Mouse (Mus musculus) lung, postnatal 0 days (tissue): ENCODE results near the gene Camk2b. TPM values are rescaled to one million over a fixed set of nuclear protein-coding genes. Genes with fewer than 3 reads are reported as not detected.

Experiments used
- ATAC-seq: fragments of 200-750 bp; cut with Nextera tagmentation; 2 replicates; pipeline ENCODE4 v1.8.0; 2017; ENCODE audit warnings: moderate library complexity
- DNase-seq: peaks from one replicate; pipeline ENCODE4 v3.0.0-alpha.2; 2016; ENCODE audit warnings: low spot score
- H3K27ac ChIP-seq: fragments of 300-500 bp; sonication (generic); 2 replicates; pipeline ENCODE4 v1.5.1; 2014; ENCODE audit warnings: antibody characterized with exemption, mild to moderate bottlenecking, low read length, mixed read lengths
- H3K27me3 ChIP-seq: fragments of 300-500 bp; sonication (generic); replicated peaks from 2 replicates; pipeline ENCODE4 v1.6.1; 2014; ENCODE audit warnings: low read length, mixed read lengths; ENCODE audit not compliant: insufficient read depth
- H3K36me3 ChIP-seq: fragments of 300-500 bp; sonication (generic); 2 replicates; pipeline ENCODE4 v1.6.1; 2014; ENCODE audit warnings: low read length, mixed read lengths; ENCODE audit not compliant: insufficient read depth
- H3K4me1 ChIP-seq: fragments of 300-500 bp; sonication (generic); 2 replicates; pipeline ENCODE4 v1.6.1; 2014; ENCODE audit warnings: antibody characterized with exemption, low read depth, low read length, mixed read lengths; ENCODE audit not compliant: insufficient read depth
- H3K4me2 ChIP-seq: fragments of 300-500 bp; sonication (generic); replicated peaks from 2 replicates; pipeline ENCODE4 v1.6.1; 2014; ENCODE audit warnings: low read depth, mild to moderate bottlenecking, low read length, moderate library complexity, mixed read lengths
- H3K4me3 ChIP-seq: fragments of 300-500 bp; sonication (generic); 2 replicates; pipeline ENCODE4 v1.5.1; 2014; ENCODE audit warnings: low read depth, low read length
- H3K9ac ChIP-seq: fragments of 300-500 bp; sonication (generic); replicated peaks from 2 replicates; pipeline ENCODE4 v1.6.1; 2014; ENCODE audit warnings: low read depth, mild to moderate bottlenecking
- H3K9me3 ChIP-seq: fragments of 300-500 bp; sonication (generic); 2 replicates; pipeline ENCODE4 v1.6.1; 2016; ENCODE audit warnings: low read length, mixed read lengths
- CTCF ChIP-seq: IDR thresholded peaks from 2 replicates; pipeline ENCODE4 v1.5.1; 2016; ENCODE audit warnings: antibody characterized with exemption, mild to moderate bottlenecking
- EP300 ChIP-seq: IDR thresholded peaks from 2 replicates; pipeline ENCODE4 v1.6.1; 2016; ENCODE audit warnings: antibody characterized with exemption, mild to moderate bottlenecking, control low read depth
- WGBS: fragments of 180-500 bp; shearing (Covaris S2); extraction: QIAGEN DNeasy Blood & Tissue Kit; methylation state at CpG from one replicate; pipeline ENCODE4 v1.1.7; 2014; 5-methylcytosine and 5-hydroxymethylcytosine counted together
- polyA plus RNA-seq: library from polyadenylated mRNA; unstranded; fragments of >200 nt; fragmentation: Nextera tagmentation; extraction: Ambion mirVana; gene quantifications from 2 replicates; pipeline ENCODE4 v1.2.1, GENCODE M21; 2015

The Camk2b gene
- polyA plus RNA-seq, 1 experiment from 2014 or later, result 2.9 TPM

- H3K4me2 ChIP-seq, result no peak overlapping the region
- H3K4me1 ChIP-seq, result no peaks in the 10 kb centered on the region
- DNase-seq (no peak), ATAC-seq (no peak)
- 88% methylated on average over 10 of the region's 10 CpGs for WGBS
- TF ChIP-seq CTCF (no peak), EP300 (no peak)
- H3K9ac ChIP-seq, result no peak overlapping the region
- H3K9me3 ChIP-seq, result no peaks in the 10 kb centered on the region
- no peak overlapping the region for H3K4me3 ChIP-seq
- peaks cover 10% of the 10 kb centered on the region; the same call in 1 of the 2 replicates for H3K27me3 ChIP-seq
- H3K36me3 ChIP-seq, result no peaks in the 10 kb centered on the region
- H3K27ac ChIP-seq, result no peak overlapping the region
Measured at GRCm38 (mm10) chr11:6059162-6059561, 7.0 kb downstream of the Camk2b start.

- H3K4me3 ChIP-seq, result no peak overlapping the region
- H3K4me2 ChIP-seq, result no peak overlapping the region
- 77% methylated on average over 8 of the region's 8 CpGs for WGBS
- DNase-seq, result no peak
- H3K27me3 ChIP-seq, result no peaks in the 10 kb centered on the region
- H3K9ac ChIP-seq, result no peak overlapping the region
- no peak for ATAC-seq
- TF ChIP-seq CTCF (no peak), EP300 (no peak)
- no peaks in the 10 kb centered on the region for H3K4me1 ChIP-seq
- H3K36me3 ChIP-seq, result no peaks in the 10 kb centered on the region
- no peaks in the 10 kb centered on the region for H3K9me3 ChIP-seq
- H3K27ac ChIP-seq, result no peak overlapping the region
Measured at GRCm38 (mm10) chr11:6053386-6053785, 12.8 kb downstream of the Camk2b start.

GRCm38 (mm10) chr11:6050066-6050560 is 16.0 kb downstream of the Camk2b start:
- ATAC-seq (no peak), DNase-seq (no peak)
- no peak for TF ChIP-seq CTCF
- H3K27me3 ChIP-seq, result no peaks in the 10 kb centered on the region
- no peak overlapping the region for H3K4me2 ChIP-seq
- H3K36me3 ChIP-seq, result no peaks in the 10 kb centered on the region
- WGBS, result 66% methylated on average over 4 of the region's 4 CpGs
- no peak overlapping the region for H3K27ac ChIP-seq
- no peak overlapping the region for H3K9ac ChIP-seq
- no peaks in the 10 kb centered on the region for H3K9me3 ChIP-seq
- no peaks in the 10 kb centered on the region for H3K4me1 ChIP-seq
- no peak overlapping the region for H3K4me3 ChIP-seq

DNA sequence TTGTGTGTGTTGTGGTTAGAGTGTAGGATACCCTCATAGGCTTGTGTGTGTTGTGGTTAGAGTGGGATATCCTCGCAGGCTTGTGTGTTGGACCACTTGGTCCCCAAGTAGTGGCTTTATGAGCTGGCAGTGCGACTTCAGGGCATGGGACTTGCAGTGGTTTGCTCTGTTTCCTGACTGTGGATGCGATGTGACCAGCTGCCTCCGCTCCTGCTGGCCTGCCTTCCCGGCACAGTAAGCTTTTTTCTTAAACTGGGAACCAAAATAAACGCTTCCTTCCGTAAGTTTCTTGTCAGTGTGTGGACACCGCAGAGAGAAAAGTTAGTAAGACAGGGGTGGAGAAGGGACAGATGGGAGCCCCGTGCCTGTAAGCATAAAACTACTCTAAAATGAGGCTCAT is 18.0 kb downstream of the Camk2b start:
- TF ChIP-seq CTCF (no peak), EP300 (no peak)

GRCm38 (mm10) chr11:6038929-6039328 is 27.2 kb downstream of the Camk2b start:
- H3K27ac ChIP-seq, result no peak overlapping the region
- DNase-seq (no peak), ATAC-seq (no peak)
- H3K9ac ChIP-seq, result no peak overlapping the region
- no peaks in the 10 kb centered on the region for H3K9me3 ChIP-seq
- TF ChIP-seq EP300, result no peak
- no peak for TF ChIP-seq CTCF
- WGBS, result 64% methylated on average over 7 of the region's 7 CpGs
- H3K4me3 ChIP-seq, result no peak overlapping the region
- H3K4me2 ChIP-seq, result no peak overlapping the region
- H3K36me3 ChIP-seq, result no peaks in the 10 kb centered on the region
- H3K4me1 ChIP-seq, result no peaks in the 10 kb centered on the region
- H3K27me3 ChIP-seq, result no peaks in the 10 kb centered on the region

More for the DNA sequence above, 18.0 kb downstream of the Camk2b start:
- Histone ChIP-seq H3K36me3 (no peaks in the 10 kb centered on the region), H3K9ac (no peak overlapping the region), H3K4me1 (no peaks in the 10 kb centered on the region), H3K4me3 (no peak overlapping the region), H3K27ac (no peak overlapping the region), H3K27me3 (no peaks in the 10 kb centered on the region), H3K9me3 (no peaks in the 10 kb centered on the region), H3K4me2 (no peak overlapping the region)
- ATAC-seq, result no peak
- 58% methylated on average over 9 of the region's 9 CpGs for WGBS
- no peak for DNase-seq

DNA sequence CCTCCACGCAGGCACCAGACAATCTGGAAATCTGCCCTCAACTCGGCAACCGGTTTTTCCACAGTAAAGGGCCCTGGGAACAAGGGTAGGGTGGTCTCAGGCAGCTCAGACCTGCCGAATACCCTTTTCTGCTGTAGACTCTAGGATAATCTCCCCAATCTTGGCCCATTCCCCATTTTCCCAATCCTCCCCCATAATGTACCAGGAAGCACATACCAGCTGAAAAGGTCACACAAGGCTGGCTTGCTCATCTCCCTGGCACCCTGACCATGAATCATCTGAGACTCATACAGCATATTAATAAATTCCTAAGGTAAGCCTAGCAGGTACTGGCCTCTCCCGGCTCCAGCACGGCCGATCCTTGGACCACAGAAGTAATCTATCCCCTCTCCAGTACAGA is 28.5 kb downstream of the Camk2b start:
- no peaks in the 10 kb centered on the region for H3K4me1 ChIP-seq
- DNase-seq (no peak), ATAC-seq (no peak)
- WGBS, result 83% methylated on average over 7 of the region's 7 CpGs
- no peak overlapping the region for H3K4me2 ChIP-seq
- H3K9ac ChIP-seq, result no peak overlapping the region
- H3K27ac ChIP-seq, result no peak overlapping the region
- no peaks in the 10 kb centered on the region for H3K9me3 ChIP-seq
- H3K4me3 ChIP-seq, result no peak overlapping the region
- TF ChIP-seq EP300 (no peak), CTCF (no peak)
- no peaks in the 10 kb centered on the region for H3K36me3 ChIP-seq
- H3K27me3 ChIP-seq, result no peaks in the 10 kb centered on the region

DNA sequence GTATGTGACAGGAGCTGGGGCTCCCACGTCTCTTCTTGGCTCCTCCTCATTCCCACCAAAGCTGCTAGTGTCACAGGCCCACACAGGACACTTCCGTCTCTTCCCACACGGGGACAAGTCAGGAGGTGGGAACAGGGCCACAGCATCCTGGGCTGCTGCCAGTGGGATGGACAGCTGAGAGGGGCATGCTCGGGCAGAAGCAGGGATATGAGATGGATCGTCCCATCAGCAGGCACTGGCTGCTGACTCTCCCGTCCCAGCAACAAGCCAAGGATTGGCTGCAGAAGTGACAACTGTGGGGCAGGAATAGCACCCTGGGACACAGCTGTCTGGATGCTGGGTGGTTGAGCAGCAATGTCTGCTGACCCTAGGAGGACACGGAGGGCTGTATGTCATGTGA is 29.0 kb downstream of the Camk2b start:
- Histone ChIP-seq H3K4me1 (no peaks in the 10 kb centered on the region), H3K27ac (no peak overlapping the region), H3K27me3 (no peaks in the 10 kb centered on the region), H3K36me3 (no peaks in the 10 kb centered on the region), H3K9ac (no peak overlapping the region), H3K9me3 (no peaks in the 10 kb centered on the region), H3K4me3 (no peak overlapping the region), H3K4me2 (no peak overlapping the region)
- no peak for TF ChIP-seq EP300
- 72% methylated on average over 7 of the region's 7 CpGs for WGBS
- ATAC-seq (no peak), DNase-seq (no peak)
